Mouse (Mus musculus) heart, postnatal 0 days (tissue): ENCODE results near the gene Twnk.

Experiments used
- CTCF ChIP-seq: IDR thresholded peaks from 2 replicates; pipeline ENCODE4 v1.5.1; 2016; ENCODE audit warnings: antibody characterized with exemption, control low read depth, low read depth
- EP300 ChIP-seq: IDR thresholded peaks from 2 replicates; pipeline ENCODE4 v1.6.1; 2016; ENCODE audit warnings: antibody characterized with exemption, low read depth

GRCm38 (mm10) chr19:45016341-45017215 lies 11.1 kb downstream of the Twnk start:
- TF ChIP-seq CTCF = no peak
- no peak for TF ChIP-seq EP300
